Mouse (Mus musculus): ENCODE measurements around the gene 1110051M20Rik.

Gene 1110051M20Rik

GRCm38 (mm10) chr2:91306589-91306988, 137.9 kb downstream of the 1110051M20Rik start:
- no peak for DNase-seq (ENCODE audit: low read depth, low spot score)

DNA sequence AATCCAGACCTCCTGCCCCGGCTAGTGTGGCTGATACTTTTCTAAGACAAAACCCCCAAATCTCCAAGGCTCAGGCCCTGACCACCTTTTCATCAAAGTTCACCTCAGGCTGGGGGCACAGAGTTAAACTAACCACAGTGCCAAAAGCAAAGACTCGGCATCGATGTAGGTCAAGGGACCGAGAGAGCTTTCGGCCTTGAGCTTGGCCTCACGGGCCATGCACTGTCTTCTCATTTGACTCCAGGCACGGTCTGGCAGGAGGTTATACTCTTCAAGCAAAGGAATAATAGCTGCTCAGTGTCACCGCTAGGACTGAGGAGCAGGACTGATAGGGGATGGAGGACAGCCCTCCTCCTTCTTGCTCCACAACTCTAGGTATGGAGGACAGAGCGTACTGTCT, 138.6 kb downstream of the 1110051M20Rik start:
- DNase-seq (ENCODE audit: low read depth, low spot score) = no peak

DNA sequence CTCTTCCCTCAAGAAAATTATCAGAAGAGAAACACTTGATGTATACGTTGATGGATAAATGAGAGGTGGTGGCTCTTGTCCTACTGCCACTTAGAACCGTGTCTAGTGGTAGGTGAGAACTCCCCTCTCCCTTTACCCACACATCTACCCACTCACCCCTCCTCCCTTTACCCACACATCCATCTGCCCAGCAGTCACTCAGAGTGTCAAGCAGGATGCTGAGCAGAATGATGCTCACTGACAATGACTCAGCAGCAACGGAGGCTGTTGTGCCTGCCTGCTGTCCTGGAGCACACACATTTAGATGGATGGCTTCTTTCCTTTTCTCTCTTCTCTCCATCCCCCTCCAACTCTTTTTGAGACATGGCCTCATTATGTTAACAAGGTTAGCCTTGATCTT, 141.7 kb downstream of the 1110051M20Rik start:
- DNase-seq (ENCODE audit: low read depth, low spot score) = no peak

- DNase-seq (ENCODE audit: low read depth, low spot score) = no peak
Observed at GRCm38 (mm10) chr2:91301836-91302235, 142.7 kb downstream of the 1110051M20Rik start.

DNA sequence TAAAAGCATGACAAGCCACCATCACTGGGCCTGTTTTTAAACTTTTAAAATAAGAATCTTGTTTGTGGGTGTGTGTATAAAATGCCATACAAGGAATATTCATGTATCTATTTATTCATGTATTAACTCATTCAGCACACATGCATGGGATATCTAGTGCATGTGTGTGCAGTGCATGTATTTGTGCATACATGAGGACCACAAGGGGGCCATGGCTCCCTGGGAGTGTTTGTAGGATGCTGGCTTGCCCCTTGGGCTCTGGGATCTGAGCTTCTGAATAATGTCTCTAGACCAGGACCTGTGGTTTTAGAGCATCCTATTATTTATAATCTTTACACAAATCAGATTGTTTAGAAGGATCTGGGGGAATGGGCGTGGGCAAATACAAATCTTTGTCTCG, 143.7 kb downstream of the 1110051M20Rik start:
- no peak for DNase-seq (ENCODE audit: low read depth, low spot score)

DNA sequence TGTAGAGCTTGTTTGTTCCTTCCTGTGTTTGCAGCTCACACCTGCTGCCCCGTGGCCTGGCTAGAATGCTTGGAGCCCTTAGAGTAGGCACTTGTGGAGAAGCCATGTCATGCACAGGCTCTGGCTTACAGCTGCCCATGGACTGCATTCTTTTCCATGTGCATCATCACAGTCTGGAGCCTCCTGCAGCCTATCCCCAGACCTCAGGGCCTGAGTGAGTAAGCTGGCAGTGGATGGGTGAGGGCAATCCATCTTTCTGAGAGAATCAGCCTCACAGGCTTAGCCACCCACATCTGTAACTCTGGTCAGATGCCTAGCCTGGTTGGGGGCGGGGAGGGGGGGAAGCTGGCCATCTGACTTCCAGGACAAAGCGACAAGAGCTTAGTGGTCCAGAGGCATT, 145.3 kb downstream of the 1110051M20Rik start:
- DNase-seq (ENCODE audit: low read depth, low spot score) = no peak

- DNase-seq (ENCODE audit: low read depth, low spot score) = no peak
Observed at GRCm38 (mm10) chr2:91295895-91296294, 148.6 kb downstream of the 1110051M20Rik start.

DNA sequence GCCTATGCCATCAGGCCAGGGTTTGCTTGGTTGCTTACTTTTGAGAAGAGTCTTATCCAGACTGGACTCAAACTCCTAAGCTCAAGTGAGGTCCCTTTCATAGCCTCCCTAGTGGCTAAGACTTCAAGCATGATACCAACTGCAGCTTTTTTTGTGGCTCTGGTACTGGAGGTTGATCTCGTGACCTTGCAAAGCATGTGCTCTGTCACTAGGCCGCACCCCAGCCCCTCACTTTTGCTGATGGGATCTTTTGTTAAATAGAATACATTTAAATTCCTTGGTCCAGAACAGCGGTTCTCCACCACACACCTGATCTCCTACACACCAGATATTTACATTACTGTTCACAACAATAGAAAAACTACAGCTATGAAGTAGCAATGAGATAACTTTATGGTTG, 150.3 kb downstream of the 1110051M20Rik start:
- no peak for DNase-seq (ENCODE audit: low read depth, low spot score)

- DNase-seq (ENCODE audit: low read depth, low spot score) = no peak
Observed at GRCm38 (mm10) chr2:91291197-91292007, 153.1 kb downstream of the 1110051M20Rik start.

DNA sequence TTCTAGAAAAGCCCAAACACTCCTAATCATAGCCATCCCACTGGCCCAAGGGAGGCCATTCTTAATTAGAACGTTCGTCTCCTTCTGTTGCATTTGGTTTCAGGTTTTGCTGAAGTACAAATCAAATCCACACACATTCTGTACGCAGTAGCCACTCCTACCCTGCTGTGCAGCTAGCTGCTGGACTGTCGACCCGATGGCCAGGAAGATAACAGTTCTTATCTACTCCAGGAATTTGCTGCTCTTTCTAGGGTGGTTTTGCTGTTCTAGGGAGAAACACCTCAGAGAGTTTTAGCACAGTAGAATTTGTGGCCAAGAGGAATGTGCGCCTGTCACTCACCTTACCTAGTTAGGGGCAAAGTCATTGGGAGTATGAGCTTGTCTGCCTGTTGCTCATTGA, 156.9 kb downstream of the 1110051M20Rik start:
- no peak for DNase-seq (ENCODE audit: low read depth, low spot score)

DNA sequence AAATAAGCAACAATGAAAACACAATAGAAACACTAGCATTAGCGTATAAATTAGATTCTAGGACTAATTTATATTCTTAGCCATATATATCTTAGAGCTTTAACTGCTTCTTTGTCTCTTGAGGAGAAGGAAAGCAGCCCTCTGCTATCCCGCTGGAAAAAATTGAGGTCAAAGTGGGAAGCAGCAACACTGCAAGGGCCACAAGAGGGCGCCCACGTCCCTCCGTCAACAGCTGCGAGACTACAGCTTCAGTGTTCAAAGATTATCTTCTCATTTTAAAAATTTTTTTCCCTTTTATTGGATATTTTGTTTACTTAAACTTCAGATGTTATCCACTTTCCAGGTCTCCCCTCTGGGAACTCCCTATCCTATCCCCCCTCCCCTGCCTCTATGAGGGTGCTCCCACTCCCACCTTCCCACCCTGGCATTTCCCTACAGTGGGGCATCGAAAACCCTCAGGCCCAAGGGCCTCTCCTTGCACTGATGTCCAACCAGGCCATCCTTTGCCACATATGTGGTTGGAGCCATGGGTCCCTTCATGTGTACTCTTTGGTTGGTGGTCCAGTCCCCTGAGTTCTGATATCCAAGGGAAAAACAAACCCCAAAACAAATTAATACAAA, 158.5 kb downstream of the 1110051M20Rik start:
- peak; percentile 79 for DNase-seq (ENCODE audit: low read depth, low spot score)

DNA sequence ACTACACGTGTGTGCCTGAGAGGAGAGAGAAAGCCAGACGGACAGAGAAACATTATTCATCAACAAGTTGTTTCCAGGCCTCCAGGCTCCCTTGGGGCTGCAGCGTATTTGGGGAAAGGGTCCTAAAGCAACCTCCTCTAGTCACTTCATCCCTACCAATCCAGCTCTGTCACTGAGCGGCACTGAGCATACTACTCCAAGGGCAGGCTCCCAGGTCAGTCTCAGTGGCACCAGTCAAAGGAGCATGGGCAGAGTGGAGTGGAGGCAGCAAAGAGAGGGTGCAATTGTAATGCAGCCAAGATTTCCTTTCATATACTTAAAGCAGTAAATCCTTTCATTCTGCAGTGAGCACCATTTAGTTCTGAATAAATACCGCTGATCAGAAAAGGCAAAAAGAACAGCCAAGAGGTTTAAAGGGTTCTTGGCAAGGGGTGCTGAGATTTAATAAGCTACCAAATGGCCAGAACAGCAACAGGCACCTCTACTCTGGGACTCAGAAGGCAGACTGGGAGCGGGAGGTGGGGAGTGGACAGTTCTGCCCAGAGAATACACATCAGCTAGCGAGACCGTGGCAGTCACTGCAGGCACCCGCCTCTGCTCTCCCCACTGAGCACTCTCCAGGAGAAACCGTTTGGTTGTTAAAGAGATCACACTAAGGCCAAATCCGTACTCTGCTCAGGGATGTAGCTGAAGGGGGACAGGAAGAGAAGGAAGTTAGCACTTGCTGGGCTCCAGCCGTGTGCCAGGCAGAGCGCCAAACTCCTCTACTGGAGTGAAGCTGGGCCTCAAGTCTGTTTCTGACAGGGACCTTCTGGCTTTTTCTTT, 159.9 kb downstream of the 1110051M20Rik start:
- DNase-seq (ENCODE audit: low read depth, low spot score) = no peak

GRCm38 (mm10) chr2:91283972-91284371, 160.5 kb downstream of the 1110051M20Rik start:
- no peak for DNase-seq (ENCODE audit: low read depth, low spot score)

GRCm38 (mm10) chr2:91281366-91281765, 163.1 kb downstream of the 1110051M20Rik start:
- DNase-seq (ENCODE audit: low read depth, low spot score) = no peak

- DNase-seq (ENCODE audit: low read depth, low spot score) = no peak
Observed at GRCm38 (mm10) chr2:91279372-91279755, 165.1 kb downstream of the 1110051M20Rik start.

DNA sequence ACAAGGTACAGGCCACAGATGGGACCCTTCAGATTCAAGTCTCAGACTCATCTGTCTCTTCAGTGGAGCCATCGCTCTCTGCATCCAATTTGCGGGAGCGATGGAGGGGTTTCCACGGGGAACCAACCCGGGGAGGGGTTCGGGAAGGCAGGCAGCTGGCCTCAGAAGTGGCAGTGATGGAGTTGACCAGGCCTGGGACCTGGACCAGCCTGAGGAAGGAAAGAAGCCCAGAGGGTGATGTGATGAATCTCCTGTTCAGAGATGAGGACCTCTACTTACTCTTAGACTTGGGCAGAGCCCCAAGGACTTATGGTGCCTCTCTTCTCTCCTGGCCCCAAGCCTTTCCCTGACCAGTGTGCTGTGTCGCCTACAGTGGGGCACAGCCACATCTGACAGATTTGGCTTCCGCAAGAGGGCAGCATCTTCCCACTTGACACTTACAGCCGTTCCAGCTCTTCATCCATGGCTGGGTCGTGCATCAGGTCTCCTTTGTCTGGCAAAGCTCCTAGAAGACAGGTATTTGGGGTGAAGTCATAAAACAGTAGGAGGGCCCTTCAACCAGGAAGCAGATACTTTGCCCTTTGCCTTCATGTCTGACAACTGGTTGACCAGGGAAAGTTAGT, 165.6 kb downstream of the 1110051M20Rik start:
- DNase-seq (ENCODE audit: low read depth, low spot score) = peak; percentile 71

DNA sequence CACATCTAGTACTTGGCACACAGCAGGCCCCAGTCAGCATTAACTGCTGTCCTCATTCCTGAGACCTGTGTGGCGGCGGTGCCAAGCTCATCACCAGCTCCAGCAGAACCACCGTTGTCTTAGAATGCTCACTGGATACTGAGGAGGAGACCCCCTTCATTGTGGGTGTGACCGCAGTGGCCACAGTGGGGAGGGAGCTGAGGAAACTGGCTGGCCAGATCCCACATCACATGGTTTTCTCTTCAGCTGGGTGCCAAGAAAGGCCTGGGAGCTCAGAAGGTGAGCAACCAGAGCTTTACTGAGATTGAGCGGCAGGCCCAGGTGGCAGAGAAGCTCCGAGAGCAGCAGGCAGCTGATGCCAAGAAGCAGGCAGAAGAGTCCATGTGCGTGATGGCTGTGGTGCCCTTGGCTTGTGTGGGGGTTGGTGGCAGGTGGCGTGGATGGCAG, 174.8 kb downstream of the 1110051M20Rik start:
- DNase-seq (ENCODE audit: low read depth, low spot score) = no peak

- DNase-seq (ENCODE audit: low read depth, low spot score) = no peak
Observed at GRCm38 (mm10) chr2:91268706-91269105, 175.8 kb downstream of the 1110051M20Rik start.

- no peak for DNase-seq (ENCODE audit: low read depth, low spot score)
Observed at GRCm38 (mm10) chr2:91268042-91268441, 176.5 kb downstream of the 1110051M20Rik start.

GRCm38 (mm10) chr2:91264711-91265681, 179.5 kb downstream of the 1110051M20Rik start, which contains the start of gene Arfgap2:
Gene Arfgap2, plus strand, starts transcription at chr2:91264974.
- DNase-seq (ENCODE audit: low read depth, low spot score) = peak; percentile 98
